33 mouse cellular contexts compared by ENCODE assay signal in genomic region chr3:100881843-100882634, GRCm38 (mm10). TPM values are rescaled to one million over a fixed set of nuclear protein-coding genes. Genes with fewer than 3 reads are reported as not detected.
A peak's percentile ranks its signal among the peaks of the same experiment; 100 is the strongest.
DNase-seq lines count a peak whose midpoint lies in the region; ATAC-seq and TF ChIP-seq lines count a peak whose summit lies in the region.
"Had no signal": no experiment of that assay in that cellular context is flagged by ENCODE, and none has a peak within 500 bp of the region (broad histone marks: within the 10 kb centered on the region; RNA-seq: fewer than 3 reads in every experiment).

No protein-coding gene starts in this region.

- TF ChIP-seq POLR2A in brain, embryonic 14.5 days (IDR thresholded peaks at IDR 0.05; ENCODE audit: borderline replicate concordance, extremely low read depth, insufficient read depth, insufficient read length, poor library complexity, severe bottlenecking) = no peak

- DNase-seq in forebrain, postnatal 0 days = peak; percentile 58
- DNase-seq in layer of hippocampus, adult 2 months (ENCODE audit: low spot score in 2 of 2) = no peak
- DNase-seq in layer of hippocampus, adult 9-10 months (ENCODE audit: low spot score) = no peak
- DNase-seq in adipocyte (ENCODE audit: low spot score) = peak; percentile 7
- peak; percentile 32 for DNase-seq in brain, embryonic 14.5 days (ENCODE audit: low read depth)
- DNase-seq: adrenal gland, adult 8-10 months; B cell, adult 2 months; cerebellum, adult 11 months; cerebellum, postnatal 14 days; gastrocnemius, postnatal 10 days; heart, postnatal 36 days; kidney, adult 8-10 months; kidney, postnatal 10 days; liver, embryonic 13.5 days; lung, adult 2 months; lung, postnatal 10 days; retina, postnatal 1 day; right cerebral cortex, postnatal 14 days had no signal

- no peak overlapping the region for H3K4me2 ChIP-seq in forebrain, postnatal 0 days (ENCODE audit: low read depth)
- H3K4me2 ChIP-seq in forebrain, embryonic 13.5 days = no peak overlapping the region
- H3K4me2 ChIP-seq: embryonic facial prominence, embryonic 15.5 days; limb, embryonic 15.5 days; liver, embryonic 13.5 days; midbrain, embryonic 13.5 days; neural tube, embryonic 15.5 days; stomach, embryonic 15.5 days had no signal

- H3K4me1 ChIP-seq in forebrain, postnatal 0 days (ENCODE audit: insufficient read depth) = 0 out of 2 replicates have a peak, but pooled peaks cover 4% of the 10 kb centered on the region
- no peaks in the 10 kb centered on the region for H3K4me1 ChIP-seq in forebrain, embryonic 13.5 days
- H3K4me1 ChIP-seq: embryonic facial prominence, embryonic 10.5 days; embryonic facial prominence, embryonic 15.5 days; heart, embryonic 10.5 days; limb, embryonic 10.5 days; limb, embryonic 15.5 days; liver, embryonic 13.5 days; midbrain, embryonic 13.5 days; neural tube, embryonic 15.5 days; stomach, embryonic 15.5 days had no signal

- no peak for TF ChIP-seq CTCF in forebrain, postnatal 0 days (IDR thresholded peaks at IDR 0.05; ENCODE audit: low read depth)
- no peak for TF ChIP-seq CTCF in layer of hippocampus, adult 2 months (conservative IDR thresholded peaks at IDR 0.05)
- no peak for TF ChIP-seq CTCF in brain, embryonic 14.5 days (IDR thresholded peaks at IDR 0.05; ENCODE audit: borderline replicate concordance, extremely low read depth, insufficient read depth, insufficient read length)

- WGBS in forebrain, postnatal 0 days = 55% methylated on average over 9 of the region's 9 CpGs
- 79% methylated on average over 9 of the region's 9 CpGs for WGBS in forebrain, embryonic 13.5 days

- no peak overlapping the region for H3K9ac ChIP-seq in forebrain, postnatal 0 days
- no peak overlapping the region for H3K9ac ChIP-seq in forebrain, embryonic 13.5 days
- H3K9ac ChIP-seq: embryonic facial prominence, embryonic 15.5 days; limb, embryonic 15.5 days; liver, embryonic 13.5 days; midbrain, embryonic 13.5 days; neural tube, embryonic 15.5 days; stomach, embryonic 15.5 days had no signal

- H3K4me3 ChIP-seq in forebrain, postnatal 0 days (ENCODE audit: low read depth, low read length) = no peak overlapping the region
- H3K4me3 ChIP-seq in forebrain, embryonic 13.5 days = no peak overlapping the region
- H3K4me3 ChIP-seq in layer of hippocampus, adult 2 months = no peak overlapping the region
- H3K4me3 ChIP-seq: embryonic facial prominence, embryonic 10.5 days; embryonic facial prominence, embryonic 15.5 days; heart, embryonic 10.5 days; limb, embryonic 10.5 days; limb, embryonic 15.5 days; liver, embryonic 13.5 days; midbrain, embryonic 13.5 days; neural tube, embryonic 15.5 days; stomach, embryonic 15.5 days had no signal

- peak; percentile 74 for ATAC-seq in forebrain, postnatal 0 days
- ATAC-seq in forebrain, embryonic 13.5 days = no peak
- ATAC-seq: activated CD4-positive, CD25-positive, alpha-beta regulatory T cell, adult 4 months; midbrain, embryonic 13.5 days had no signal

- H3K27me3 ChIP-seq in forebrain, postnatal 0 days (ENCODE audit: insufficient read depth, low read length) = no peaks in the 10 kb centered on the region
- H3K27me3 ChIP-seq in forebrain, embryonic 13.5 days = no peaks in the 10 kb centered on the region
- H3K27me3 ChIP-seq: embryonic facial prominence, embryonic 15.5 days; limb, embryonic 15.5 days; liver, embryonic 13.5 days; midbrain, embryonic 13.5 days; neural tube, embryonic 15.5 days; stomach, embryonic 15.5 days had no signal

- no peak overlapping the region for H3K27ac ChIP-seq in forebrain, postnatal 0 days (ENCODE audit: low read depth, low read length)
- no peak overlapping the region for H3K27ac ChIP-seq in forebrain, embryonic 13.5 days
- H3K27ac ChIP-seq in layer of hippocampus, adult 2 months = peak overlapping the region; percentile 64; the same call in 1 of the 2 replicates
- H3K27ac ChIP-seq: embryonic facial prominence, embryonic 10.5 days; embryonic facial prominence, embryonic 15.5 days; heart, embryonic 10.5 days; limb, embryonic 10.5 days; limb, embryonic 15.5 days; liver, embryonic 13.5 days; macrophage; midbrain, embryonic 13.5 days; neural tube, embryonic 15.5 days; stomach, embryonic 15.5 days had no signal

- H3K9me3 ChIP-seq in forebrain, postnatal 0 days (ENCODE audit: low read length) = no peaks in the 10 kb centered on the region
- H3K9me3 ChIP-seq in forebrain, embryonic 13.5 days (replicated peaks) = no peaks in the 10 kb centered on the region
- H3K9me3 ChIP-seq: embryonic facial prominence, embryonic 10.5 days; embryonic facial prominence, embryonic 15.5 days; heart, embryonic 10.5 days; limb, embryonic 10.5 days; limb, embryonic 15.5 days; liver, embryonic 13.5 days; neural tube, embryonic 15.5 days; stomach, embryonic 15.5 days had no signal

- no peaks in the 10 kb centered on the region for H3K36me3 ChIP-seq in forebrain, postnatal 0 days (ENCODE audit: insufficient read depth)
- H3K36me3 ChIP-seq in forebrain, embryonic 13.5 days (ENCODE audit: poor library complexity, severe bottlenecking) = no peaks in the 10 kb centered on the region
- H3K36me3 ChIP-seq: embryonic facial prominence, embryonic 10.5 days; embryonic facial prominence, embryonic 15.5 days; heart, embryonic 10.5 days; limb, embryonic 10.5 days; limb, embryonic 15.5 days; liver, embryonic 13.5 days; midbrain, embryonic 13.5 days; neural tube, embryonic 15.5 days; stomach, embryonic 15.5 days had no signal

RNA-seq across cellular contexts. Expression of gene Trim45, which starts 40.0 kb away (rescaled TPM):
- 9.6 and 12.0 TPM in 2 replicates for total RNA-seq in forebrain, postnatal 0 days (2014; rRNA removed)
- 4.3 and 5.3 TPM in 2 replicates for polyA plus RNA-seq in forebrain, postnatal 0 days (2015; fragmentation: Nextera tagmentation; extraction: Ambion mirVana)
- 6.9 and 7.0 TPM in 2 replicates for polyA plus RNA-seq in forebrain, embryonic 13.5 days (2015; fragmentation: Nextera tagmentation; extraction: Ambion mirVana)
- 1 to 10 TPM; 7.9 to 8.4 TPM for total RNA-seq in layer of hippocampus, adult 2 months (2021)
- polyA plus RNA-seq in brain, embryonic 14.5 days (2012; rRNA removed) = 13.0 and 13.1 TPM in 2 replicates

RNA-seq across cellular contexts. Expression of gene Vtcn1, which starts 56.8 kb away (rescaled TPM):
- not detected in 2 replicates for total RNA-seq in forebrain, postnatal 0 days (2014; rRNA removed)
- not detected in 2 replicates for polyA plus RNA-seq in forebrain, postnatal 0 days (2015; fragmentation: Nextera tagmentation; extraction: Ambion mirVana)
- polyA plus RNA-seq in forebrain, embryonic 13.5 days (2015; fragmentation: Nextera tagmentation; extraction: Ambion mirVana) = not detected in 2 replicates
- total RNA-seq in layer of hippocampus, adult 2 months (2021) = not detected
- 0.05 TPM in 1 of 2 replicates, not detected in the other for polyA plus RNA-seq in brain, embryonic 14.5 days (2012; rRNA removed)
- total RNA-seq: granulocyte monocyte progenitor cell, adult 5-6 weeks; layer of hippocampus, postnatal 14 days; megakaryocyte-erythroid progenitor cell, adult 5-6 weeks had no signal
- polyA plus RNA-seq: activated CD4-positive, CD25-positive, alpha-beta regulatory T cell, adult 4 months; embryonic facial prominence, embryonic 10.5 days; limb, embryonic 10.5 days; liver, embryonic 13.5 days; macrophage; midbrain, embryonic 13.5 days; neural tube, embryonic 15.5 days; small intestine, adult 2 months had no signal

Comparison
In these comparisons a context has a peak if more than half of its experiments do, and no peak if none do; other contexts are left out.
1. DNase-seq: peak in forebrain, postnatal 0 days (single experiment), adipocyte (single experiment) and brain, embryonic 14.5 days (single experiment); none in layer of hippocampus, adult 2 months (0 of 2) and layer of hippocampus, adult 9-10 months (single experiment).